Mouse (Mus musculus): ENCODE data around the gene Noxo1. TPM values are rescaled to one million over a fixed set of nuclear protein-coding genes. Genes with fewer than 3 reads are reported as not detected.

The Noxo1 gene
- polyA plus RNA-seq, 1 experiment, result 0.34 TPM

DNA sequence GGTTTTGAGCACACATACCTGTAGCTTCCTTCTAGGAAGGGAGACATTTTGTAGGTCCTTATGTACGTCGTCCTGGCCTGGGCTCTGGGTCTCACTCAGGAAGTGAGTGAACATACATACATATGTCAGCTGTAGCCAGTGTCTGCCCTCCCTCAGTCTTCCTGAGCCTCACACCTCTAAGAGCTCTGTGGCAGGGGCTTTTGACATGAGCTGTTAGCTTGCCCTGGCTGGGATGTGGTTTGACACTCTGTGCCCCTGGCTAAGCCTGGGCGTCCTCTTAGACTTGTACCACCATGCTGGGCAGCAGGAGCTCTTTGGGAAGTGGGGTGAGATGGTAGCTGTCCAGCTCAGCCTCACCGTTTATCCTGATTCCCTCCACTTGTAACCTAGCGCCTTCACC is 24.7 kb upstream of the Noxo1 start:
- TF ChIP-seq MYOG (IDR thresholded peaks at IDR 0.05; ENCODE audit: control insufficient read depth, extremely low read depth, insufficient read length) (no peak), CEBPB (IDR thresholded peaks at IDR 0.05; ENCODE audit: low read depth) (no peak), USF1 (IDR thresholded peaks at IDR 0.05; ENCODE audit: low read depth) (no peak), MAX (IDR thresholded peaks at IDR 0.05) (no peak), FOSL1 (IDR thresholded peaks at IDR 0.05; ENCODE audit: insufficient read depth, low read length, poor library complexity, severe bottlenecking) (no peak), CTCF (IDR thresholded peaks at IDR 0.05; ENCODE audit: control insufficient read depth, insufficient read depth, insufficient read length) (no peak), MYOD1 (IDR thresholded peaks at IDR 0.05; ENCODE audit: control insufficient read depth, insufficient read length, low read depth) (no peak)
- H3K4me3 ChIP-seq (ENCODE audit: insufficient read depth, poor library complexity, severe bottlenecking), result no peak overlapping the region

DNA sequence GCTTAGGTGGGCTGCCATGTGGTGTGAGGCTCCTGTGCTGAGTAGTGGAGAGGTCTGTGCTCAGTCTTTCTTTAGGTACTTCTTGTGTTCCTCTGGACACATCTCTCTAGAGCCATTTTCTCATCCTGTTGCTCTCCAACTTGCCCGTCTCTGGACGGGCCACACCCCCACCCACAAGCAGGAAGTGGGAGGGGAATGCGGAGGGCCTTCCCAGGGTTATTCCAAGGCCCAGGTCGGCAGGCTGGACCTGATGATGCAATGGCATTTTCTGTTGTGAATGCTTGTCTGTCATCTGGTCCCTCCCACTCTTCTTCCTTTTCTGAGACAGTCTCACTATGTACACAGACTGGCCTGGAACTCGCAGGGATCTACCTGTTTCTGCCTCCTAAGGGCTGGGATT is 23.9 kb upstream of the Noxo1 start:
- Histone ChIP-seq H3ac (ENCODE audit: control insufficient read depth, insufficient read length, low read depth) (peak overlapping the region; percentile 52), H3K79me2 (ENCODE audit: control insufficient read depth, insufficient read depth) (peaks cover 82% of the 10 kb centered on the region), H3K4me3 (ENCODE audit: insufficient read depth, poor library complexity, severe bottlenecking) (peak overlapping the region; percentile 11), H3K36me3 (ENCODE audit: control insufficient read depth, insufficient read depth) (peaks cover 5% of the 10 kb centered on the region), H3K79me3 (ENCODE audit: low read depth) (peaks cover 47% of the 10 kb centered on the region), H3K27me3 (ENCODE audit: control insufficient read depth, insufficient read depth, insufficient read length) (no peaks in the 10 kb centered on the region)
- no peak for TF ChIP-seq MAX (IDR thresholded peaks at IDR 0.05)
- TF ChIP-seq CEBPB (IDR thresholded peaks at IDR 0.05; ENCODE audit: low read depth), result peak; percentile 88

More for the DNA sequence above, 24.7 kb upstream of the Noxo1 start:
- H3ac ChIP-seq (ENCODE audit: control insufficient read depth, insufficient read length, low read depth), result no peak overlapping the region
- H3K36me3 ChIP-seq (ENCODE audit: control insufficient read depth, insufficient read depth), result no peaks in the 10 kb centered on the region
- peaks cover 47% of the 10 kb centered on the region for H3K79me3 ChIP-seq (ENCODE audit: low read depth)
- H3K79me2 ChIP-seq (ENCODE audit: control insufficient read depth, insufficient read depth), result peaks cover 75% of the 10 kb centered on the region
- H3K27me3 ChIP-seq (ENCODE audit: control insufficient read depth, insufficient read depth, insufficient read length), result no peaks in the 10 kb centered on the region

DNA sequence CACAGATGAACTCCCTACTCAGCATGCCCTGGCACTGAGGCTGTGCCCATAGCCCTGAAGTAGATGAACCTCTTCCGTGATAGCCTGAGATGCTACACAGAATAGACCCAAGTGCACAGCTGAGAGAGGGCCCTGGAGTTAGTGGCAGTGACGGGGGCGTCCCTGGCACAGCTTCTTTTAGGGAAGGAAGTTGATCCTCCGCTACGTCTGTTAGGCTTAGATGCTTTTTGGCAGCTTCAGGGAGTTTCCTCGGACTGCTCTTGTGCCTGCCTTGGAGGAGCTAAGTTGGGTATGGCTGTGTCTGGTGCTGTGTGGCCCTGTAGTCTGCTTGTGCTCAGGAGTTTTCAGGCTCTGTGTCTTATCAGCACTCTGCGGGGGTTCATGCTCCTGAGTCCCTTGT is 21.8 kb upstream of the Noxo1 start:
- H3K79me3 ChIP-seq (ENCODE audit: low read depth), result peaks cover 47% of the 10 kb centered on the region
- no peak overlapping the region for H3ac ChIP-seq (ENCODE audit: control insufficient read depth, insufficient read length, low read depth)
- H3K79me2 ChIP-seq (ENCODE audit: control insufficient read depth, insufficient read depth), result peaks cover 77% of the 10 kb centered on the region
- no peaks in the 10 kb centered on the region for H3K27me3 ChIP-seq (ENCODE audit: control insufficient read depth, insufficient read depth, insufficient read length)
- no peak for TF ChIP-seq FOSL1 (IDR thresholded peaks at IDR 0.05; ENCODE audit: insufficient read depth, low read length, poor library complexity, severe bottlenecking)
- no peak for TF ChIP-seq CTCF (IDR thresholded peaks at IDR 0.05; ENCODE audit: control insufficient read depth, insufficient read depth, insufficient read length)
- no peak for TF ChIP-seq MYOG (IDR thresholded peaks at IDR 0.05; ENCODE audit: control insufficient read depth, extremely low read depth, insufficient read length)
- no peak for TF ChIP-seq MYOD1 (IDR thresholded peaks at IDR 0.05; ENCODE audit: control insufficient read depth, insufficient read length, low read depth)
- no peak for TF ChIP-seq USF1 (IDR thresholded peaks at IDR 0.05; ENCODE audit: low read depth)
- no peak for TF ChIP-seq CEBPB (IDR thresholded peaks at IDR 0.05; ENCODE audit: low read depth)
- no peak for TF ChIP-seq MAX (IDR thresholded peaks at IDR 0.05)
- peaks cover 15% of the 10 kb centered on the region for H3K36me3 ChIP-seq (ENCODE audit: control insufficient read depth, insufficient read depth)
- H3K4me3 ChIP-seq (ENCODE audit: insufficient read depth, poor library complexity, severe bottlenecking), result no peak overlapping the region

DNA sequence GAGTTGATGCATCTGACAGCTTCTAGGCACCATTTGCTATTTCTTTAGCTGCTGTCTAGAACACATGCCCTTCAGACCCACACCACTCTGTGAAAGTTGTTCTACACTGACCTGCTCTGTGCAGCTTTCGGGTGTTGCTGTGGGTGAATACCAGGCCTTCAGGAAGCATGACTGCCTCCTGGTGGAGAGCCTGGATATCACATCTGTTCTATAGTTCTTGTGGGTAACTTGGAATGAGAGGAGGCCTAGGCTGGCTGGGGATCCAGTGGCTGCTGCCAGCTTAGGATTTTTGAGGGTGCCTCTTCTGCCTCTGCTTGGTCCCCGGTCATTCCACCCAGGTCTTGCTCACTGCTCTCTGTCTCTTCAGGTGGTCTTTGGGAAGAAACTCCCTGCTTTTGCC is 19.8 kb upstream of the Noxo1 start:
- H3K27me3 ChIP-seq (ENCODE audit: control insufficient read depth, insufficient read depth, insufficient read length), result no peaks in the 10 kb centered on the region
- peaks cover 33% of the 10 kb centered on the region for H3K79me3 ChIP-seq (ENCODE audit: low read depth)
- H3ac ChIP-seq (ENCODE audit: control insufficient read depth, insufficient read length, low read depth), result no peak overlapping the region
- H3K79me2 ChIP-seq (ENCODE audit: control insufficient read depth, insufficient read depth), result peaks cover 60% of the 10 kb centered on the region
- no peak overlapping the region for H3K4me3 ChIP-seq (ENCODE audit: insufficient read depth, poor library complexity, severe bottlenecking)
- no peak for TF ChIP-seq MAX (IDR thresholded peaks at IDR 0.05)
- TF ChIP-seq FOSL1 (IDR thresholded peaks at IDR 0.05; ENCODE audit: insufficient read depth, low read length, poor library complexity, severe bottlenecking), result no peak
- no peak for TF ChIP-seq MYOD1 (IDR thresholded peaks at IDR 0.05; ENCODE audit: control insufficient read depth, insufficient read length, low read depth)
- no peak for TF ChIP-seq MYOG (IDR thresholded peaks at IDR 0.05; ENCODE audit: control insufficient read depth, extremely low read depth, insufficient read length)
- TF ChIP-seq CEBPB (IDR thresholded peaks at IDR 0.05; ENCODE audit: low read depth), result no peak
- TF ChIP-seq USF1 (IDR thresholded peaks at IDR 0.05; ENCODE audit: low read depth), result no peak
- TF ChIP-seq CTCF (IDR thresholded peaks at IDR 0.05; ENCODE audit: control insufficient read depth, insufficient read depth, insufficient read length), result no peak
- peaks cover 20% of the 10 kb centered on the region for H3K36me3 ChIP-seq (ENCODE audit: control insufficient read depth, insufficient read depth)

DNA sequence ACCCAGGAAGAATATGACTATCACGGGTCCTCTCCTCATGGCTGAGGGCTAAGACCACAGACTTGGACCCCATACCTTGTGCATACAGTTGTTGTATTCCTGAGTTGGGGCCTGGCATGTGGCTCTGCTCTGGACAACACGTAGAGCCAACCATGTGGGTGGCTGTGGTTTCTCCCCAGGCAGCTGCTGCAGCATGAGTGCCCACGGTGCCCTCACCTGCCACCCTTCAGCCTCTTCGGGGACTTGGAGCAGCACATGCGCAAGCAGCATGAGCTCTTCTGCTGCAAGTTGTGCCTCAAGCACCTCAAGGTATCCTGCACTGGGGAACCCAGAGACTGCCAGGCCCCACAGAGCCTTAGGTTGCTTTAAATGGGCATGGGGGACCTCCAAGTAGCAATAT is 19.2 kb upstream of the Noxo1 start:
- H3ac ChIP-seq (ENCODE audit: control insufficient read depth, insufficient read length, low read depth), result no peak overlapping the region
- no peaks in the 10 kb centered on the region for H3K27me3 ChIP-seq (ENCODE audit: control insufficient read depth, insufficient read depth, insufficient read length)
- H3K79me2 ChIP-seq (ENCODE audit: control insufficient read depth, insufficient read depth), result peaks cover 53% of the 10 kb centered on the region
- peaks cover 26% of the 10 kb centered on the region for H3K79me3 ChIP-seq (ENCODE audit: low read depth)
- TF ChIP-seq USF1 (IDR thresholded peaks at IDR 0.05; ENCODE audit: low read depth) (no peak), CTCF (IDR thresholded peaks at IDR 0.05; ENCODE audit: control insufficient read depth, insufficient read depth, insufficient read length) (no peak), FOSL1 (IDR thresholded peaks at IDR 0.05; ENCODE audit: insufficient read depth, low read length, poor library complexity, severe bottlenecking) (no peak), MYOG (IDR thresholded peaks at IDR 0.05; ENCODE audit: control insufficient read depth, extremely low read depth, insufficient read length) (no peak), CEBPB (IDR thresholded peaks at IDR 0.05; ENCODE audit: low read depth) (no peak), MAX (IDR thresholded peaks at IDR 0.05) (no peak), MYOD1 (IDR thresholded peaks at IDR 0.05; ENCODE audit: control insufficient read depth, insufficient read length, low read depth) (no peak)
- H3K4me3 ChIP-seq (ENCODE audit: insufficient read depth, poor library complexity, severe bottlenecking), result no peak overlapping the region
- H3K36me3 ChIP-seq (ENCODE audit: control insufficient read depth, insufficient read depth), result peaks cover 27% of the 10 kb centered on the region

DNA sequence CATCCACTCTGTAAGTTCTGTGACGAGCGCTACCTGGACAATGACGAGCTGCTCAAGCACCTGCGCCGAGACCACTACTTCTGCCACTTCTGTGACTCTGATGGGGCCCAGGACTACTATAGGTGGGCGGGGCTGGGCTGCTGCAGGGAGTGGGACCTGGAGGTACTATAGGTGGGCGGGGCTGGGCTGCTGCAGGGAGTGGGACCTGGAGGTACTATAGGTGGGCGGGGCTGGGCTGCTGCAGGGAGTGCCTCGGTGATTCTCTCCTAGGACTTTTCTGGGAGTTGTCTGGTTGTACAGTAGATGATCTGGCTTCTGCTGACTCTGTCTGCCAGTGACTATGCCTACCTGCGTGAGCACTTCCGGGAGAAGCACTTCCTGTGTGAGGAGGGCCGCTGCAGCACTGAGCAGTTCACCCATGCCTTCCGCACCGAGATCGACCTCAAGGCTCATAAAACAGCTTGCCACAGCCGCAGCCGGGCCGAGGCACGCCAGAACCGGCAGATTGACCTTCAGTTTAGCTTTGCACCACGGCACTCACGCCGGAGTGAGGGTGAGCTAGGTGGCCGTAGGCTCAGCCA is 18.4 kb upstream of the Noxo1 start:
- Histone ChIP-seq H3K4me3 (ENCODE audit: insufficient read depth, poor library complexity, severe bottlenecking) (no peak overlapping the region), H3K36me3 (ENCODE audit: control insufficient read depth, insufficient read depth) (peaks cover 30% of the 10 kb centered on the region)
- TF ChIP-seq MAX (IDR thresholded peaks at IDR 0.05) (no peak), CEBPB (IDR thresholded peaks at IDR 0.05; ENCODE audit: low read depth) (no peak), FOSL1 (IDR thresholded peaks at IDR 0.05; ENCODE audit: insufficient read depth, low read length, poor library complexity, severe bottlenecking) (no peak), MYOG (IDR thresholded peaks at IDR 0.05; ENCODE audit: control insufficient read depth, extremely low read depth, insufficient read length) (no peak), MYOD1 (IDR thresholded peaks at IDR 0.05; ENCODE audit: control insufficient read depth, insufficient read length, low read depth) (no peak), CTCF (IDR thresholded peaks at IDR 0.05; ENCODE audit: control insufficient read depth, insufficient read depth, insufficient read length) (no peak), USF1 (IDR thresholded peaks at IDR 0.05; ENCODE audit: low read depth) (no peak)

More for the DNA sequence above, 18.4 kb upstream of the Noxo1 start:
- Histone ChIP-seq H3K79me3 (ENCODE audit: low read depth) (peaks cover 20% of the 10 kb centered on the region), H3K27me3 (ENCODE audit: control insufficient read depth, insufficient read depth, insufficient read length) (no peaks in the 10 kb centered on the region), H3ac (ENCODE audit: control insufficient read depth, insufficient read length, low read depth) (no peak overlapping the region), H3K79me2 (ENCODE audit: control insufficient read depth, insufficient read depth) (peaks cover 46% of the 10 kb centered on the region)

Data from C2C12 (cell line).